Mouse (Mus musculus): ENCODE measurements around the gene Ntn4.
A peak's percentile ranks its signal among the peaks of the same experiment; 100 is the strongest.

The Ntn4 gene

GRCm38 (mm10) chr10:93731248-93731691, 90.8 kb downstream of the Ntn4 start:
- no peak for DNase-seq (ENCODE audit: low spot score)

- peak; percentile 17 for DNase-seq (ENCODE audit: low spot score)
These were observed 95.7 kb downstream of the Ntn4 start for GRCm38 (mm10) chr10:93736114-93736645.

- DNase-seq (ENCODE audit: low spot score) = no peak
These were observed 96.6 kb downstream of the Ntn4 start for GRCm38 (mm10) chr10:93737080-93737479.

DNA sequence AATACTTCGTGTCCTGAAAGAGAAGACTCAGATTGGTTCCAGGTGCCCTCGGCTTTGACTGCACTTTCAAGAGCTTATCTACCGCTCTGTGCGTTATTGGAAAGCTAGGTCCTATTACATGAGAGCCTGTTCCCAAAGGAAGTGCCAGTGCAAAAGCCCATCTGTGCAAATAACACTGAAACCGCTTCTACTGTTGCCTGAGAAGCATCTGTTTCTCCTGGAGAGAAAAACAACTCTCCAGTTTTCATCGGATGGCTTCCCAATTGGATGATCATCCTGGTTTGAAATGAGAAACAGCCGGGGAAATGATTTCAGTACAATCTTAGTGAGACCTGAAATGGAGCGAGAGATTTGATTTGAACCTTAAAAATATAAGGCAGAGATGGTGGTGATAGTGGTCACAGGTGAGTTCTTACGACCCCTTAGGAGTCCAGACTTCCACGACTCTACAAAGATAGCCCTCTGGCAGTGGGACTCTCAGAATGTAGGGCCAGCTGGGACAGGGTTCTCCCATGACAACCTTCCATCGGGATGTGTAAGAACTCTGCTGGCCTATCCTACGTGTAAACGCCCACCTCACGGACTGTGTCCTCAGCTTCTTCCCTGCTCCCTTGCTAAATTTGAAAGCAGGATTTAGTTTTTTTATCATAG, 101.1 kb downstream of the Ntn4 start:
- DNase-seq (ENCODE audit: low spot score) = peak; percentile 9

GRCm38 (mm10) chr10:93742097-93742446, 101.6 kb downstream of the Ntn4 start:
- no peak for DNase-seq (ENCODE audit: low spot score)

- DNase-seq (ENCODE audit: low spot score) = no peak
These were observed 102.1 kb downstream of the Ntn4 start for GRCm38 (mm10) chr10:93742598-93742997.

- no peak for DNase-seq (ENCODE audit: low spot score)
These were observed 109.0 kb downstream of the Ntn4 start for GRCm38 (mm10) chr10:93749267-93750192.

DNA sequence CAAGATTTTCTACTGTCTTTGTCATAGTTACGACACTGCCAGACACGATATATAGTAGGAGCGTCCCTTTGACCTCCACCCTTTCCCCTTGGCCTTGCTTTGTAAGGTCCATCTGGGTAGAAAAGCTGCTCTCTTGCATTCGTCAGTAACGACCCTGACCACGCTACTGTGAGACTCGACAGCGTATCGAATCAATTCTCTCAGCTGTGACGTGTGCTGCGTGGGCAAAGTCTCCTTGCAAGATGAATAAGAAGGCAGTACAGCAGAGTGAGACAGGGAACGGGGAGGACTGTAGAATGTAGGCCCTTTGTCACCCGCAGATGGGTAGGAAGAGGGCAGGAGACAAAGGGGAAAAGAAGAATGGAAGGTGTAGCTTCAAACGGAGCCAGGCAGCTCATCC, 110.8 kb downstream of the Ntn4 start:
- no peak for DNase-seq (ENCODE audit: low spot score)

DNA sequence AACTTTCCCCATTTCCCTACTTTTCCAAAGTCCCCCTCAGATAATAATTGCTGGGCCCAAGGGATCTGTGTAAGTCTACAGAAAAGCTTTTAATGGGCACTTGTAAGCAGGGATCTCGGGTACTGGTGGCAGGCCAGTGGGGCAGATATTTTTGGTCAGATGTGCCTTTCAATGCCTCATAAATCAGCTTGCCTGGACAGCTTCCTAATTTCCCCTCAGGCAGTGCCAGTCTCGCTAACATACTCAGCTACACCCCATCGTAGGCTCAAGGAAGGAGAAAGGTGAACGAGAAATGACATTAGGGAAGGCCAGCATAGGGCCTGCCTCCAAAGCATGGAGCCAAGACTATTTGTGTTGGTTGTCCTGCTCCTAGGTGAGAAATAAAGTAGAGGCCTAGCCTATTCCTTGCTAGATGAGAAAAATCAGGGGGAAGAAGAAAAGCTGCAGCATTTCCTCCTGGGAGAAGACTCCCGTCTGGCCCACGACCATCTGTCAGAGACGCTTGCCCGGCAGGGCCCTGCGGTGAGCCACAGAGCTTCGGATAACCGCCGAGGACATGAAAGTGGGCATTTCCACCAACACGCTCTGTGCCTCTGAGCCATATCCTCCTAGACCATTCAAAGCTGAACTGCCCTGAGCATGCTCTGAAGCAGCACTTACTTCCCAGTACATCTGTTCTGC, 113.4 kb downstream of the Ntn4 start:
- no peak for DNase-seq (ENCODE audit: low spot score)

DNA sequence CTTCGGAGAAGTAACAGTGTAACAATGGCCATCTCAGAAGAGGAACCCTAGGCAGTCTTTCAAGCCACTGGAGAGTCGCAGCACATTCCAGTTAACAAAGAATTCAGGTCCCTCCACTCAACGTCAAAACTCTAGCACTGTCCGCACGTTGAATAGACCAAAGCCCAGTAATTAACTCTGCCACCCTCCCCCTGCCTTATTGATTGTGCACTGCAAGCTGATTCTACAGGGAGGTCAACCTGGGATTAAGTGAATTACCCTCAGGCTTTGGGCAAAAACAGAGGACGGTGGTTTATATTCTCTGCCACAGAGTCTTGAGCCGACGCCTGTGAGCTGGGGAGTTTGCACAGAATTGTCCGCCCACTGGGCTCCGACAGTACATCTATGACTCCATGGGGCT, 115.7 kb downstream of the Ntn4 start:
- DNase-seq (ENCODE audit: low spot score) = no peak

DNA sequence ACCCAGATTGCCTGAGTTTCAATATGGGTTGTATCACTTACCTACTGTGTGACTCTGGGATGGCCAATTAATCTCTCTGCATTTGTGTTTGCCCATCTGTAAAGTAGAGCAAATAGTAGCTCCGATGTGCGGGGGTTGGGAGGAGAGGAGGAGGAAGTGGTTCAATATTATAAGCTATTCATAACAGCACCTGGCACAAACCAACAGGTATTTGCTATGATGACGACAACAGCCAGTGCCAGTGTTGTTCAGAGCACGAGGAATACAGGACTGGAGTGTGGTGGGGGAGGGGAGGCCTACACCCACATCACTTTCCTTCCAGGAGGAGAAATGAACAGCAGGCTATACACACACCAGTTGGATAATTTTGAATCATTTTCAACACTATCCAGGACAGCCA, 119.2 kb downstream of the Ntn4 start:
- peak; percentile 53 for DNase-seq (ENCODE audit: low spot score)

DNA sequence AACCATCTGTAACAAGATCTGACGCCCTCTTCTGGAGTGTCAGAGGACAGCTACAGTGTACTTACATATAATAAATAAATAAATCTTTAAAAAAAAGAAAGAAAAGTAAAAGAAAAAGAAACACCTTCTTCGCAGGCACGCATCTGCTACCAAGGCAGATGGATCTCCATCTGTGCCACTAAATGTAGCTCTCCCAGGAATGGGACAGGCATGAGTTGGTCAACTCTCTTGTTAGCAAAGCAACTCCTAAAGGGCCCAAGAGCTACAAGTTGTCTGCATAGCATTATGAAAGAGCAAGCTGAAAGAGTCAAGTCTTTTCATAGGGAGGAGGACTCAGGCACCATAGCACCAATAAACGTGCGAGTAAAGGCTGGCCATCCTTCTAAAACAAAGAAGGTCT, 119.9 kb downstream of the Ntn4 start:
- DNase-seq (ENCODE audit: low spot score) = no peak

DNA sequence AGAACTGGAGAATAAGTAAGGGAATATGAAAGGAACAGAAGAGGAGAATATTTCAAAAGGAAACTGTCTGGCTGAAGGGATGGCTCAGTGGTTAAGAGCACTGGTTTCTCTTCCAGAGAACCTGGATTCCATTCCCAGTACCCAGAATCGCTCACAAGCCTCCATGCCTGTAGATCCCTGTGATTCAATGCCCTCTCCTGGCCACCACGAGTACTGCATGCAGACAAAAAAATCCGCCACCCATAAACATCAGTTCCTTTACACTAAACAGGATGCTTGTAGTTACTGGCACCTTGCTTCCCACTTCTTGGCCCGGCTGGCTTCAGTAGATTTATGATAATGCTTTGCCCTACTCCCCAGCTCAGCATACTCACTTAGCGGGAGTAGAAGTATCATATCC, 122.6 kb downstream of the Ntn4 start:
- no peak for DNase-seq (ENCODE audit: low spot score)

DNA sequence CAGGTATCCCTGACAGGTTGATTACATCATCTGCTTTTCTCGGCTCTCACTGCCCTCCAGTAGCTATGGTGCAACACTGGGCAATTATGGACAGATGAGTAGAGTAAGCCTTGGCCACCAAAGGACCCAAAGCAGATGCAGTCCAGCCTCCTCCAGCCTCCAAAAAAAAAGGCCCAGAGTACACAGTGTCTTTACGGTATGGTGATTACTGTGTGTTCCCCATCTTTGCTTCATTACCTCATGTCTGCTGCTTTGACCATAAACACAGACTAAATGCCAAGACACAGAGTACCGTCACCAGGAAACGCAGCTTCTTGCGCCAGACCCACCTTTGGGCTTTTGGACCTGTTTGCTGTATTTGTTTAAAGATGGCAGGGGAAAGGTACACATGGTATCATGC, 125.7 kb downstream of the Ntn4 start:
- no peak for DNase-seq (ENCODE audit: low spot score)

- DNase-seq (ENCODE audit: low spot score) = no peak
These were observed 126.8 kb downstream of the Ntn4 start for GRCm38 (mm10) chr10:93767245-93767644.

DNA sequence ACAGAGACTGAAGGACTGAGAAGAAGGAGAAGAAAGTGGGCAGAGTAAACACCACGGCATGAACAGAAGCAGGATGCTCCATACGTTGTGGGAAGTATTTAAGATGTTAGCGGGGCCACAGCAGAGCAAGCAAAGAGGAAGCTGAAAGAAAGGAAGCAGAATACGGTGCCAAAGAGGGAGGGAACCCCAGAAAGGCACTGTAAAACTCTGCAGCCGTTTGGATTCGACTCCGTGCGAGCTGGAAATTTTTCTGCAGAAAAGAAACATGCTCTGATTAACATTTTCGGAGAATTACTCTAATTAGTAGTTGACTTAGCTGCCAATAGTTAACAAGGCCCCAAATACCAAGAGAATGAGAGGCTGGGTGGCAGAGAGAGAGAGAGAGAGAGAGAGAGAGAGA, 127.7 kb downstream of the Ntn4 start:
- DNase-seq (ENCODE audit: low spot score) = peak; percentile 15

- peak; percentile 72 for DNase-seq (ENCODE audit: low spot score)
These were observed 131.5 kb downstream of the Ntn4 start for GRCm38 (mm10) chr10:93771931-93772465.

GRCm38 (mm10) chr10:93772492-93772891, 132.0 kb downstream of the Ntn4 start:
- DNase-seq (ENCODE audit: low spot score) = no peak

- no peak for DNase-seq (ENCODE audit: low spot score)
These were observed 136.3 kb downstream of the Ntn4 start for GRCm38 (mm10) chr10:93776731-93777151.

DNA sequence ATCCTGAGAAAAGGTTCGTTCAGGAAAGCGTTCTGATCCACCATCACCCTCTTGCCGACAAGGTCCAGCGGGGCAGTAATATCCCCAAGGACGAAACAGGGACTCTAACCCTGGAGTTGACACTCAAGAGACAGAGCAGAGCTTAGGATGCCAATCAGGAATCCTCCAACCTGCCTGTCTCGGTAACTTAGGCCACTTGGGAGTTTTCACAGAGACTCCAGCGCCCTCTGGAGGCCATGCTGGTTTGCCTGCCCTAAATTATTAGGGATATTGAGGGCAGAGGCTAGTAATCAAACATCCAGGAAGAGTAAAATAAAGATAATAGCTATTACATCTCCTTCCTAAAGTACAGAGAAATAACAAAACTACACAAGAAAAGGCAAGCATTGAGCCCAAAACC, 136.9 kb downstream of the Ntn4 start:
- peak; percentile 71 for DNase-seq (ENCODE audit: low spot score)

GRCm38 (mm10) chr10:93783216-93784013, 142.9 kb downstream of the Ntn4 start:
- no peak for DNase-seq (ENCODE audit: low spot score)
